ENCODE assay signal across 8 mouse cellular contexts in the genomic region with DNA sequence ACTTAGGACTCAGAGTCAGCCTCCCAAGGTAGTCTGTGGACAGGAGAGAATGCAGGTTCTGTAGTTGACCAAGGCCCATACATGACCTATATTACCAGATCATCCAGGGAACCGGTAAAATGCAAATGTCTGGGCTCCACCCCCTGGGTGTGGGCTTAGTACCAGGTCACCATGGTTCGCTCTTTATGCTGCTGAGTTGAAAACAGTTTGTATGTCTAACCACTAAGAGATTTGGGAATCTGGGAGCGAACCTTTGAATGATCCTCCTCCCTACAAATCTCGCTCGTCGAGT. TPM values are rescaled to one million over a fixed set of nuclear protein-coding genes. Genes with fewer than 3 reads are reported as not detected.
DNase-seq lines count a peak whose midpoint lies in the region; ATAC-seq and TF ChIP-seq lines count a peak whose summit lies in the region.

No protein-coding gene starts in this region.

- peak overlapping the region; percentile 77 for H3K4me2 ChIP-seq in hindbrain, embryonic 13.5 days
- H3K4me2 ChIP-seq in hindbrain, embryonic 11.5 days (replicated peaks; ENCODE audit: low read depth, low read length): no peak overlapping the region
- peak overlapping the region; percentile 94 for H3K4me2 ChIP-seq in heart, embryonic 13.5 days
- H3K4me2 ChIP-seq in liver, embryonic 15.5 days: peak overlapping the region; percentile 96

- H3K4me1 ChIP-seq in hindbrain, embryonic 13.5 days (replicated peaks): peaks cover 58% of the 10 kb centered on the region
- peaks cover 7% of the 10 kb centered on the region for H3K4me1 ChIP-seq in hindbrain, embryonic 11.5 days (replicated peaks; ENCODE audit: control insufficient read depth, insufficient read depth, low read length)
- H3K4me1 ChIP-seq in ES-E14 (ENCODE audit: control insufficient read depth in 2 of 2, insufficient read depth in 2 of 2, low read length in 2 of 2, poor library complexity in 1 of 2): peaks cover 13 to 24% of the 10 kb centered on the region in 2 experiments
- peaks cover 64% of the 10 kb centered on the region for H3K4me1 ChIP-seq in heart, embryonic 13.5 days
- peaks cover 79% of the 10 kb centered on the region for H3K4me1 ChIP-seq in liver, embryonic 15.5 days (replicated peaks)

- H3K4me3 ChIP-seq in hindbrain, embryonic 13.5 days: peak overlapping the region; percentile 87; the same call in 1 of the 2 replicates
- no peak overlapping the region for H3K4me3 ChIP-seq in hindbrain, embryonic 11.5 days (ENCODE audit: low read depth, low read length)
- peak overlapping the region; percentile 24 to 27; a peak in 1 of 4 replicates for H3K4me3 ChIP-seq in ES-E14 (ENCODE audit: insufficient read depth in 1 of 2, low read depth in 1 of 2, low read length in 2 of 2, poor library complexity in 1 of 2, severe bottlenecking in 1 of 2)
- peak overlapping the region; percentile 76; the same call in 1 of the 2 replicates for H3K4me3 ChIP-seq in heart, embryonic 13.5 days
- peak overlapping the region; percentile 12 for H3K4me3 ChIP-seq in liver, embryonic 15.5 days (replicated peaks)

- no peaks in the 10 kb centered on the region for H3K36me3 ChIP-seq in hindbrain, embryonic 13.5 days
- no peaks in the 10 kb centered on the region for H3K36me3 ChIP-seq in hindbrain, embryonic 11.5 days (ENCODE audit: control insufficient read depth, insufficient read depth, low read length)
- H3K36me3 ChIP-seq in ES-E14 (ENCODE audit: control insufficient read depth, insufficient read depth, low read length, poor library complexity, severe bottlenecking): peaks cover 6% of the 10 kb centered on the region; the same call in 1 of the 2 replicates
- H3K36me3 ChIP-seq in heart, embryonic 13.5 days: peaks cover 8% of the 10 kb centered on the region; the same call in 1 of the 2 replicates
- 0 out of 2 replicates have a peak, but pooled peaks cover 6% of the 10 kb centered on the region for H3K36me3 ChIP-seq in liver, embryonic 15.5 days (replicated peaks)

- in situ Hi-C loops in ES-E14 (cut with MboI; ENCODE audit: low sequenced_read_pairs in 2 of 2, unreplicated experiment in 2 of 2): no loop called here

- H3K9me3 ChIP-seq in hindbrain, embryonic 13.5 days: no peaks in the 10 kb centered on the region
- H3K9me3 ChIP-seq in hindbrain, embryonic 11.5 days (ENCODE audit: control insufficient read depth, low read length): no peaks in the 10 kb centered on the region
- H3K9me3 ChIP-seq in ES-E14 (ENCODE audit: control insufficient read depth, insufficient read depth, low read depth, low read length): no peaks in the 10 kb centered on the region
- no peaks in the 10 kb centered on the region for H3K9me3 ChIP-seq in heart, embryonic 13.5 days
- H3K9me3 ChIP-seq in liver, embryonic 15.5 days (replicated peaks): no peaks in the 10 kb centered on the region

- no peaks in the 10 kb centered on the region for H3K27me3 ChIP-seq in hindbrain, embryonic 13.5 days
- H3K27me3 ChIP-seq in hindbrain, embryonic 11.5 days (ENCODE audit: control insufficient read depth, insufficient read depth, low read length): no peaks in the 10 kb centered on the region
- no peaks in the 10 kb centered on the region for H3K27me3 ChIP-seq in heart, embryonic 13.5 days (replicated peaks)
- no peaks in the 10 kb centered on the region for H3K27me3 ChIP-seq in liver, embryonic 15.5 days

- peak overlapping the region; percentile 100; the same call in 1 of the 2 replicates for H3K27ac ChIP-seq in hindbrain, embryonic 13.5 days
- H3K27ac ChIP-seq in hindbrain, embryonic 11.5 days (ENCODE audit: low read depth, low read length): no peak overlapping the region
- H3K27ac ChIP-seq in ES-E14 (ENCODE audit: insufficient read depth, low read depth, low read length, poor library complexity, severe bottlenecking): no peak overlapping the region
- peak overlapping the region; percentile 78; the same call in 1 of the 2 replicates for H3K27ac ChIP-seq in heart, embryonic 13.5 days (replicated peaks)
- peak overlapping the region; percentile 92 for H3K27ac ChIP-seq in liver, embryonic 15.5 days (replicated peaks)

- ATAC-seq in hindbrain, embryonic 13.5 days (ENCODE audit: low FRiP score): no peak
- ATAC-seq in hindbrain, embryonic 11.5 days (ENCODE audit: low FRiP score): no peak
- ATAC-seq in heart, embryonic 13.5 days (ENCODE audit: extremely low read depth, insufficient number of reproducible peaks, low FRiP score, low TSS enrichment): no peak
- ATAC-seq in liver, embryonic 15.5 days (ENCODE audit: insufficient read depth): no peak

- peak overlapping the region; percentile 40; the same call in 1 of the 2 replicates for H3K9ac ChIP-seq in hindbrain, embryonic 13.5 days
- no peak overlapping the region for H3K9ac ChIP-seq in hindbrain, embryonic 11.5 days (ENCODE audit: low read depth, low read length)
- H3K9ac ChIP-seq in ES-E14 (ENCODE audit: insufficient read depth, low read depth, low read length, poor library complexity, severe bottlenecking): no peak overlapping the region
- H3K9ac ChIP-seq in heart, embryonic 13.5 days: peak overlapping the region; percentile 99
- no peak overlapping the region for H3K9ac ChIP-seq in liver, embryonic 15.5 days

- DNase-seq in hindbrain, embryonic 11.5 days (ENCODE audit: low spot score): no peak
- DNase-seq in ES-E14 (ENCODE audit: low read depth, low spot score): no peak
- no peak for DNase-seq in retina, postnatal 1 day
- no peak for DNase-seq in adrenal gland, adult 2 months
- no peak for DNase-seq in spleen, postnatal 14 days (ENCODE audit: low spot score in 2 of 2)

- WGBS in hindbrain, embryonic 13.5 days: 72% methylated on average over 6 of the region's 6 CpGs
- 71% methylated on average over 6 of the region's 6 CpGs for WGBS in hindbrain, embryonic 11.5 days
- WGBS in heart, embryonic 13.5 days: 68% methylated on average over 6 of the region's 6 CpGs
- 57% methylated on average over 6 of the region's 6 CpGs for WGBS in liver, embryonic 15.5 days (ENCODE audit: insufficient replicate concordance)

TF ChIP-seq in ES-E14, 5 proteins besides CTCF, POLR2A, EP300 and RAD21:
- TF ChIP-seq CHD2 (IDR thresholded peaks at IDR 0.05; ENCODE audit: low read depth, low read length): no peak
- no peak for TF ChIP-seq ZNF384 (IDR thresholded peaks at IDR 0.05; ENCODE audit: low read depth, low read length)
- no peak for TF ChIP-seq ZC3H11A (IDR thresholded peaks at IDR 0.05; ENCODE audit: borderline replicate concordance, low read depth, low read length)
- TF ChIP-seq MAFK (IDR thresholded peaks at IDR 0.05; ENCODE audit: insufficient read depth, low read depth, low read length): no peak
- TF ChIP-seq HCFC1 (IDR thresholded peaks at IDR 0.05; ENCODE audit: borderline replicate concordance, insufficient read depth, low read length): no peak

RNA-seq across cellular contexts. Expression of a gene that starts 5.2 kb away (rescaled TPM):
- polyA plus RNA-seq in hindbrain, embryonic 13.5 days (2015; fragmentation: Nextera tagmentation; extraction: Ambion mirVana): 149 and 172 TPM in 2 replicates
- 220 and 221 TPM in 2 replicates for polyA plus RNA-seq in hindbrain, embryonic 11.5 days (2014; fragmentation: Nextera tagmentation; extraction: Ambion mirVana)
- total RNA-seq in ES-E14 (2012; rRNA removed): 93.5 and 96.0 TPM in 2 replicates
- polyA plus RNA-seq in heart, embryonic 13.5 days (2015; fragmentation: Nextera tagmentation; extraction: Ambion mirVana): 150 and 157 TPM in 2 replicates
- 48.5 and 63.7 TPM in 2 replicates for polyA plus RNA-seq in liver, embryonic 15.5 days (2015; fragmentation: Nextera tagmentation; extraction: Ambion mirVana)
- total RNA-seq in adrenal gland, adult 2 months (2021): 100 to 1,000 TPM; 278 to 501 TPM
- polyA plus RNA-seq in adrenal gland, adult 2 months (2012; rRNA removed): 8.0 and 9.8 TPM in 2 replicates

Comparison
In these comparisons a context has a peak if more than half of its experiments do, and no peak if none do; other contexts are left out.
1. H3K27ac ChIP-seq: peak in hindbrain, embryonic 13.5 days (single experiment), heart, embryonic 13.5 days (single experiment) and liver, embryonic 15.5 days (single experiment); none in hindbrain, embryonic 11.5 days (single experiment) and ES-E14 (single experiment).
2. H3K9ac ChIP-seq: peak in hindbrain, embryonic 13.5 days (single experiment) and heart, embryonic 13.5 days (single experiment); none in hindbrain, embryonic 11.5 days (single experiment), ES-E14 (single experiment) and liver, embryonic 15.5 days (single experiment).